Mouse (Mus musculus) liver, embryonic 14.5 days (tissue): Measurements from ENCODE around the gene Dact2.

Source experiments
- CTCF ChIP-seq: IDR thresholded peaks from 2 replicates; pipeline ENCODE4 v1.5.1; 2016; ENCODE audit warnings: antibody characterized with exemption, low read depth, control low read depth
- EP300 ChIP-seq: IDR thresholded peaks from 2 replicates; pipeline ENCODE4 v1.6.1; 2016; ENCODE audit warnings: antibody characterized with exemption, low read depth

- TF ChIP-seq CTCF: no peak
- no peak for TF ChIP-seq EP300
Measured at GRCm38 (mm10) chr17:14213976-14214529, 9.9 kb upstream of the Dact2 start.
